Mouse (Mus musculus) telencephalon, adult 2 months (tissue): Measurements from ENCODE around the gene Map2k4.

Experiments
- DNase-seq: peaks from one replicate; pipeline ENCODE4 v3.0.0-alpha.2; 2011; ENCODE audit warnings: low read depth, low spot score

Map2k4 gene

DNA sequence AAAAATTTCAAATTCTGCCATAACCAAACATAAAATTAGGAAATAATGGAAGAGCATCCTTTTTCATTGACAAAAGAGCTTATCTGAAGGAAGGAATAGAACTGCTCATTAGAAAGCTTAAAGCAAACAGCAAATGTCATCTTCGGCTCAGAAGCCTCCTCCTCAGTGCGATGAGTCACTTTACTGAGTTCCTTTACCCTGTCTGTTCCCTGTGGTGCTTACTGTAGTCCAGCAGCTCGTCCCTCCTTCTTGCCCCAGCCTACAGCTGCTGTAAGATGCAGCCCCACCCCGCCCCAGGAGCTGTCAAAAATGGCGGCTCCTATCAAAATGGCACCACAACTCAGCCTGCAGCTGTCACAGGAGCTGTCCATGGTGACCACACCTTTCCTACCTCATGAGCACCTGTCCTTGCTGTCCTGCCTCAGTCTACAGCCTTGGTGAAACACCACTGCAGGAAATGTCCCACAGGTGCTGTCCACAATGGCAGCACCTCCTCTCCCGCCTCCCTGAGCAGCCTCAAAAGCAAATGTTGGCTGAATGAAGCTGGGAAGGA, 75.3 kb downstream of the Map2k4 start:
- no peak for DNase-seq

DNA sequence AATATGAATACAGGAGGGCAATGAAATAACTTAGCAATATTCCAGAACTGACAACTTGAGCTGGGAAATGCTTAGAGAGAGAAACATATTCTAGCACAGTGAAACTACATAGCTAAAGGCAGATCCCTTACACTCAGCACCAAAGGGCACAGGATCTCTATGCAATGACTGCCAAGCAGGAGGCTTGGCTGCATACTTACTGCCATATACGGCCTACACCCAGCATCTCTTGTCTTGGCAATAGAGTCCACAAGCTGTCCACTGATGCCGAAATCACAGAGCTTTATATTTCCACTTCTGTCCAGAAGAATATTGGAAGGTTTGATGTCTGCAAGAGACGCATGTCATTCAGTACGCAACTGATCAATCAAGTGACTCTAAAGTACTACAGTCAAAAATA, 81.3 kb downstream of the Map2k4 start:
- DNase-seq, result no peak

DNA sequence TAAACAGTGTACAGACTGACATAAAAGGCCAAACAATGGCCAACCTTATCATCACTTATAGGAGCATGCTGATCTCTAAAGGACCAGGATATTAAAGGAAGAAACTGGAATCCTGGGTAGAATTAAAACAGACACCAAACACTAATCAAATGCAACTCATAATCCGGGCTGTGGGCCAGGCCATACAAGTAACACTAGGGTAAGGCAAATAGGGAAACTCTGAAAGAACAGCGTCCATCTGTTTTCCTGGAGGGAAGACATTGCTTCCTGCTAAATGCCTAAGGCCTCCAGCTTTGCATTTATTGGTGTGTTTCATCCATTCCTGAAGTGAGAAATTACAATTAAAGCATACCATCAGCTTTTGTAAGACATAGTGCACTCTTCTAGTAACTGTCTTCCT, 81.9 kb downstream of the Map2k4 start:
- DNase-seq, result no peak

DNA sequence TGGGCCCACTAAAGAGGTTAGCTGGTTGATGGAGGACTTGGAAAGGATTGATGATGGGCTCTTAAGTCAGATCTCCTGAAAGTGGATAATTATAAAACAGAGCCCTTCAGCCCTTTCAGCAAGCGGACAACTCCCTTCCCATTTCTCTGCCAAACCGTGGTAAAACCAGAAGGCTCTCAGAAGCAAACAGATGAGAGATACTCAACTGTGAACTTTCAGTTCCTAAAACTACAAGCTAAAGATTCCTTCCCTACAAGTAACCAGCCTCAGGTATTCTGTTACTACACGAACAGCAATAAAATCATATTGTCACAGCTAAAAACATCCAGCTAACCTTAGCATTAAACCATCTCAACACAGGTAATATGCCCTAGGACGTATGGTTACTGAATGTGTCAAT, 83.2 kb downstream of the Map2k4 start:
- DNase-seq, result no peak

DNA sequence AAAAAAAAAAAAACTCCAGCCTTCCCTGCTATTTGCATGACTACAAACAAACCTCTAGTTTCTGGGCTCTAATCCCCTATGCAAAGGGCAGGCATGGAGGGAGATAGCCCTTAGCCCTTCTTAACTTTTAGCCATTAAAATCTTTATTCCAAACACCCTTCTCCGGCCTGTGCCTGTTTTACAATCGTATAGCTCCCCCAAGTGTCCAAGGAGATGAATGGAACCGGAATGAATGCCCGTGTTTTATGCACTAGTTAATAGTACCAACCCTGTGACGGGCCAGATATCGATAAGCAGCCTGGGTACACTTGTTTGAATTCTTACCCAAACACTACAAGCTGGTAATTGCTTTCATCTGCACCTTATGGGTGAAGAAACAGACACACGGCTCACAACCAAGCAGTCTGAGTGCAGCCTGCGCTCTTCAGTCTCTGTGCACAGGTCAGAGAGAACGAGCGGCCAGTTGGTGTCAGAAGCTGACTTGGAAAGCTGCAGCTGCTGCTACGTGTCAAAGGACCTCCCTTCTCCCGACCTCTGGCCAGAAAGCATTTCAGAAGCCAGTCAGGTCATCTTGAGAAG, 109.2 kb downstream of the Map2k4 start:
- DNase-seq, result peak; percentile 19

DNA sequence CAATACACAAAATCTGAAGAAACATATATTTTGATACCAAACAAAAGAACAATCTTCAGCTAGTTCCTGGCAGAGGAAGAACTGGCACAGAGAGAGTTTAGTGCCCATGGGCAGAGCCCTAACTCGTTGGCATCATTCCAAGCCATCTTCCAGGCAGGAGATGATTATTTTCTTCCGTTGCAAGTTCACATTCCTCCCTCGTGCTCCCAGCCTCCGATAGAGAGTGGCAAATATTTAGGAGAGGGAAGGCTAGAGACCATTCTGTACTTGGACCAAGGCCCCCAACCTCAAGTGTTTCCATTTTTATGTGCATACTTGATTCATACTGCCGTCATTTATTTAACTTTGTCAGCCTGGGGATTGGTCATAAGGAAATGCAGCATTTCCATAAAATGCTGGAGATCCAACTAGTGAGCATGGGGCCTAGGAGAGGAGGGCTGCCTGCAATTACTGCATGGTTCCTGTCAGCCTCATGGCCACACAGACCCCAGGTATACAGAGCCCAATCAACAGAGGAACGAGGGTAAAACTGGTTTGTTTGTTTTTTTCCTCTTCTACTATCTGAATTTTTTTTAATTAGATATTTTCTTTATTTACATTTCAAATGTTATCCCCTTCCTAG, 120.6 kb downstream of the Map2k4 start:
- no peak for DNase-seq

DNA sequence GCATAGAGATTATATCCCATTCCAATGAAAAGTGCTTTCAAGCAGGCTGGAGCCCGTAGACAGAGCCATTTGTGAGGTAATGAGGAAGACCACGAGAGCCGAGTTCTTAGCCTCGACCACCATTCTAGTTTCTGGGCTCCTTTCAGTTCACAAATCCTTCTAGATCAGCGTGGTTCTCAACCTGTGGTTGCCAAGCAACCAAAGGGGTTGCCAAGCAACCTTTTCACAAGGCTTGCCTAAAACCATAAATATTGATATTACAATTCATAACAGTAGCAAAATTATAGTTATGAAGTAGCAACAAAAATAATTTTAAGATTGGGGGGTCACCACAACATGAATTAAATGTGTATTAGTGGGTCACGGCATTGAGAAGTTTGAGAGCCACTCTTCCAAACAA, 123.2 kb downstream of the Map2k4 start:
- peak; percentile 33 for DNase-seq

DNA sequence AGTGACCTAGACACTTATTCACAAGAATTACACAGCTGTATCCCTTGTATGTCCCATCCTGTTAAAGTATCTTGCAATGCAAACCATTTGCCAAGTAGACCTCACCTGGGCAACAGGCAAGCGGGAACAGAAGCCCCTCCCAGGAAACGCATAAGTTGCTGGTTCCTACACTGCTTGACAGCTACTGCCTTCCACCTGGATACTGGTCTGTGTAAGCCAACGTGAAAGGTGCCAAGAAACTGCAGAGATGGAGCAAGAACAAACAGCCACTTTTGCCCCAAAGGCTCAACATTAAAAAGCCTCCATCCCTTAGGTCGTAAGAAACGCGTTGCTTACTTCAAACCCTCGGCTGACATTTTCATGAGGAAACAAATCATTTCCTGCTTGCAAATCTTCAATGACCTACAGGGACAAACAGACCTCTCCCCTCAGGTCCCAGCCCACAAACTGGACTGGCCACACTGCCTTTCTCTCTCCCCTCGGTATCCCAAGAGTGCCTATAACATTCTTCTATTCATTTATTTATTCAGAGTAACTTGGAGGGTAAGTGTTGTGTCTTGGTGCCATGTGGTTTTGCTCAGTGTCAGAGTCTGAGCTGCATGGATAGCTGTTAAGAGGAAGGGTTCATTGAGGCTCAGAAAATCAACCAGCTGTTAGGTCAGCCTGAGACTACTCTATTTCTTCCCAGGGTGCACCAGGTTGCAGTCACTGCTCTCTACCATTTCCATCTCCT, 126.1 kb downstream of the Map2k4 start:
- no peak for DNase-seq

DNA sequence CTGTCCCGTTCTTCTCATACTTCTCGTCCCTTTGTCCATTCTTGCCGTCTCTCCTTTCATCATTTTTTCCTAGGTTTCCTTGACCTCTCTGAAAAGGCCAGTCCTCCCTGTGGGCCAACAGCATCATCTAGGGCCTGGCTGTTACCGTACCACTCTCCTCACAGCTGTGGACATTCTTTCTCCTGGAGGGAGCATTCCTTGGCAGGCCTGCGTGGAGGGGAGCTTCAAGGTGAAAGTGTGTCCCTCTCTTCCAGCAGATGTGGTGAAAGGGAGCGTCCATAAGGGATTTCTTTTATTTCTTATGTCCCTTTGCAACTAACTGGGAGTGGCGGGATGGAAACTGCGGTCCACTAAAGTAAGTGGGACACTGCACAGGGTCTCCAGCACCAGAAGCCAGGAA, 134.2 kb downstream of the Map2k4 start:
- no peak for DNase-seq

GRCm38 (mm10) chr11:65651426-65651825, 136.7 kb downstream of the Map2k4 start:
- no peak for DNase-seq

GRCm38 (mm10) chr11:65649956-65650715, 138.0 kb downstream of the Map2k4 start:
- DNase-seq, result no peak

DNA sequence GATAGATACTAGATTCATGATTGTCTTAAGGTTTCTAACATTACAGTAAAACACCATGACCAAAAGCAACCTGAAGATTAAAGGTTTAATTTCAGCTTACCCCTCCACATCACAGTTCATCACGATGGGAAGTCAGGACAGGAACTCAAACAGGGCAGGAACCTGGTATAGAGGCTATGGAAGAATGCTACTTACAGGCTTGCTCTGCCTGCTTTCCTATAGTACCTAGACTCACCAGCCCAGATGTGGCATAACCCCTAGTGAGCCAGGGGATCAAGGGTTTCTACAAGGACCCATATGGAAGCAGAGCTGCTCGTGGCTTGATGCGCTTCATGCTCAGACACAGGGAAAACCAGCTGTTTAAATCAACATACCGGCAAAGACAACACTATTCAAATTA, 138.6 kb downstream of the Map2k4 start:
- DNase-seq, result no peak

DNA sequence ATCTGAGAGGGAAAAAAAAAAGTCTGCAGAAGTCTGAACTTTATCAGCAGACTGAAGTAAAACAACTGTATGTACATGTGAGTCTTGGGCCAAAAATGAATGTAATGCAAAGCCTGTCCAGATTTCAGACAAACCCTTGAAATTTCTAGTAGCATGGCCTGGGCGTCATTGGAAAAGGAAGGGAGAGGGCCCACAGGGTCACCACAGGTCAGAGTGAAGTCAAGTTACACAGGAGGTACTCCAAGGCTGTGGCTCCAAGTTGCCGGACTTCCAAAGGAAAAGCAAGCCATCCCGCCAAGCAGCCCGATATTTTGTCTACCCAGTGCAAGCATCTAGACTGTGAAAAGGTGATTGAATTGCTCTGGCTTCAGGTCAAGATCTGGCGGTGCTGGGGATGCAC, 141.8 kb downstream of the Map2k4 start:
- no peak for DNase-seq

DNA sequence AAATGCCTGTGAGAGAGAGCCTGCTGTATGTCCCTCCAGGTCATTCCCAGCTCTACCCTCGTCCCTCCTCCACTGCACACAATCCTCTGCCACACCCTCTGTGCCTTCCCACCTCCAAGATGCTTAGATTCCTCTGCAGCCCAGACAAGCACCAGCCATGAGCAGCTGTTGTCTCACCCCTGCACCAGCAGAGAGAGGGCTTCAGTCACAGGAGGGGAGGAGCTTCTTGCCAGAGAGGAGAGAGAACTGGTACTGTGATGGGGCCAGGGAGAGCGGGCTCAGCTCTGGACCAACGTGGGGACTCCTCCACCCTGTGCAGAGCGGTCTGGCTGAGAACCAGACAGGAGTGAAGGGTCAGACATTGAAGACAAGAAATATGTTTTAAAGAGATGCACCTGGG, 143.6 kb downstream of the Map2k4 start:
- DNase-seq, result no peak

GRCm38 (mm10) chr11:65640261-65640660, 147.8 kb downstream of the Map2k4 start:
- DNase-seq, result no peak
